Mouse (Mus musculus): ENCODE results near the gene Rabgap1l. TPM values are rescaled to one million over a fixed set of nuclear protein-coding genes. Genes with fewer than 3 reads are reported as not detected.
A peak's percentile ranks its signal among the peaks of the same experiment; 100 is the strongest.

Gene Rabgap1l
- polyA plus RNA-seq, 1 experiment from 2014 or later: 21.3 TPM

DNA sequence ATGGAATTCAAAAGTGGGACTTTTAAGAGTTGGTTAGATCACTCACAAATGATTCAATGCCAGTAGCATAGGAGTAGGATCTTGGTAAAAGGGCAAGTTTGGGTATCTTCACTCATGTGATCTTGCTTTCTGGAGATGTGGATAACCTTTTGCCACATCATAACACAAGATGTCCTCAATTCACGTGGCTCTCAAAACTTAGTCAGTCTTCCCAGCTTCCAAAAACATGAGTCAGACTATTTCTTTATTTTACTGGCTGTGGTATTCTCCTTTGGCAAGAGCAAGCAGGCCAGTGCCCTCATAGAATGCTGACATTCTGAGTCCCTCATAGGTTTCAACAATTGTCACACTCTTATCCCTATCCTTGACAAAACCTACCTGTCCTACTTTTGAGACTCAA is 242.4 kb downstream of the Rabgap1l start:
- Histone ChIP-seq H3K27ac (no peak overlapping the region), H3K36me3 (ENCODE audit: poor library complexity, severe bottlenecking) (no peaks in the 10 kb centered on the region), H3K9ac (no peak overlapping the region), H3K27me3 (no peaks in the 10 kb centered on the region), H3K4me1 (peaks cover 12% of the 10 kb centered on the region), H3K9me3 (replicated peaks) (no peaks in the 10 kb centered on the region), H3K4me3 (no peak overlapping the region), H3K4me2 (no peak overlapping the region)
- 96% methylated on average over 1 of the region's 1 CpGs for WGBS
- no peak for ATAC-seq

- H3K4me3 ChIP-seq: no peak overlapping the region
- 0 out of 2 replicates have a peak overlapping the region, but pooled peaks have one; percentile 5 for H3K4me2 ChIP-seq
- ATAC-seq: peak; percentile 58; the same call in 1 of the 2 replicates
- 18% methylated on average over 4 of the region's 4 CpGs for WGBS
- H3K27me3 ChIP-seq: no peaks in the 10 kb centered on the region
- H3K4me1 ChIP-seq: peaks cover 12% of the 10 kb centered on the region
- H3K36me3 ChIP-seq (ENCODE audit: poor library complexity, severe bottlenecking): no peaks in the 10 kb centered on the region
- H3K9ac ChIP-seq: no peak overlapping the region
- H3K9me3 ChIP-seq (replicated peaks): no peaks in the 10 kb centered on the region
- peak overlapping the region; percentile 40; the same call in 1 of the 2 replicates for H3K27ac ChIP-seq
These were observed 244.8 kb downstream of the Rabgap1l start for GRCm38 (mm10) chr1:160547934-160548876.

DNA sequence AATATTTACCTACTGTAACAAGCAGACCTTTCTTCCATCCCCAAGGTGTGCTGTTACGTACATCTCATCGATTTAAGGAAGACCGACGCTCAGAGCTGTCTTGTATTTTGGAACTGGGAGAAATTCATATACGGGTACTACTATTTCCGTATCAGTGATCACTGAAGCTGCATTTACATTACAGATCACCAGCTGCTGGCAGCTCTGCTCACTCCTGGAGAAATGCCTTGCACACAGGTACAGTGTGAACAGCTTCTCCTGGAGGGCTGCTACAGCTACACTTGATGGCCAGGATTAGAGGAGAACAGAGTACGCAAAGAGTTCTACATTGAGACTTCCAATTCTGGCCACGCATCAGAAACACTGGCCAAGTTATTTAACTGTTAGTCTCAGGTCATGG is 257.4 kb downstream of the Rabgap1l start:
- Histone ChIP-seq H3K9ac (no peak overlapping the region), H3K4me2 (peak overlapping the region; percentile 7; the same call in 1 of the 2 replicates), H3K9me3 (replicated peaks) (no peaks in the 10 kb centered on the region), H3K36me3 (ENCODE audit: poor library complexity, severe bottlenecking) (no peaks in the 10 kb centered on the region), H3K4me1 (peaks cover 27% of the 10 kb centered on the region), H3K4me3 (no peak overlapping the region), H3K27me3 (no peaks in the 10 kb centered on the region), H3K27ac (peak overlapping the region; percentile 92)
- no peak for ATAC-seq
- 65% methylated on average over 8 of the region's 8 CpGs for WGBS

DNA sequence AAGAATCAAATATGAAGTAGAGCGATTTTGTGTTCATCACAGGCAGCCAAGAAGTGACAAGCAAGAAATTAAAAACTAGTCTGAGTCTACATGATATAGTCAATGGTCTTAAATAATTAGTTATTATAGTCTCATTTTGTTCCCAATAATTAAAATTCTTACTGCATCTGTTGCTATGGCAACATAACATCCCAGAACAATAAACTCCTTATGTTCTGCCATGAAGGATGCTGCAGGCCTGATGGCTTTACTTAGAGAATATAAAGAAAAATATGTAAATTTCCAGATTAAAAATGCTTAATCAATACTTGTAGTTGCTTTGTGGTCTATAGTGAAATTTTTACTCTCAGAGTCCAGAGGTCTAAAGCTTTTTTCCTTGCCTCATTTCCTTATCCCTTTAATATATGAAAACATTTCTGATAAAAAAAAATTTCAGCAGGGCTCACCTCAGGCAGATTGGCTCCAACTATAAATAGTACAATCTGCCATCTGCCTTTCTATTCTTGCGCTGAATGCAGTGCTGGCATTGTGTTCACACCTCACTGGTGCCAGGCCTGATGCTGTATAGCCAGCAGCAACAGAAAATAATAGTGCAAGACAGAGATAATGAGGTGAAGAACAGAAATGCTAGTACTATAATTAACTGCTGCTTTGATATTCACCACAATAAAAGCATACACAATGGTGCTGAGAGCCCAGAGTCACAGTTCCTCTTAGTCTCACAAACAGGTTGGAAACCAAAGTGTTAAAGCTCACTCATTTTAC is 258.3 kb downstream of the Rabgap1l start:
- WGBS: 30% methylated on average over 2 of the region's 2 CpGs
- peaks cover 27% of the 10 kb centered on the region for H3K4me1 ChIP-seq

GRCm38 (mm10) chr1:160533209-160533820 is 259.7 kb downstream of the Rabgap1l start:
- Histone ChIP-seq H3K4me1 (peaks cover 27% of the 10 kb centered on the region), H3K27ac (peak overlapping the region; percentile 83), H3K4me3 (no peak overlapping the region), H3K4me2 (no peak overlapping the region), H3K9ac (no peak overlapping the region), H3K9me3 (replicated peaks) (no peaks in the 10 kb centered on the region), H3K36me3 (ENCODE audit: poor library complexity, severe bottlenecking) (no peaks in the 10 kb centered on the region), H3K27me3 (no peaks in the 10 kb centered on the region)
- 27% methylated on average over 6 of the region's 6 CpGs for WGBS
- ATAC-seq: peak; percentile 64

More for the DNA sequence above, 258.3 kb downstream of the Rabgap1l start:
- H3K27me3 ChIP-seq: no peaks in the 10 kb centered on the region
- no peak overlapping the region for H3K4me3 ChIP-seq
- peak; percentile 94 for ATAC-seq
- no peaks in the 10 kb centered on the region for H3K36me3 ChIP-seq (ENCODE audit: poor library complexity, severe bottlenecking)
- H3K9me3 ChIP-seq (replicated peaks): no peaks in the 10 kb centered on the region
- no peak overlapping the region for H3K4me2 ChIP-seq
- H3K27ac ChIP-seq: peak overlapping the region; percentile 60
- H3K9ac ChIP-seq: no peak overlapping the region

GRCm38 (mm10) chr1:160531402-160531801 is 261.6 kb downstream of the Rabgap1l start:
- ATAC-seq: peak; percentile 76
- H3K4me2 ChIP-seq: no peak overlapping the region
- no peak overlapping the region for H3K4me3 ChIP-seq
- H3K27ac ChIP-seq: peak overlapping the region; percentile 61
- WGBS: 13% methylated on average over 5 of the region's 5 CpGs
- no peaks in the 10 kb centered on the region for H3K36me3 ChIP-seq (ENCODE audit: poor library complexity, severe bottlenecking)
- no peak overlapping the region for H3K9ac ChIP-seq
- H3K9me3 ChIP-seq (replicated peaks): no peaks in the 10 kb centered on the region
- peaks cover 27% of the 10 kb centered on the region for H3K4me1 ChIP-seq
- no peaks in the 10 kb centered on the region for H3K27me3 ChIP-seq

DNA sequence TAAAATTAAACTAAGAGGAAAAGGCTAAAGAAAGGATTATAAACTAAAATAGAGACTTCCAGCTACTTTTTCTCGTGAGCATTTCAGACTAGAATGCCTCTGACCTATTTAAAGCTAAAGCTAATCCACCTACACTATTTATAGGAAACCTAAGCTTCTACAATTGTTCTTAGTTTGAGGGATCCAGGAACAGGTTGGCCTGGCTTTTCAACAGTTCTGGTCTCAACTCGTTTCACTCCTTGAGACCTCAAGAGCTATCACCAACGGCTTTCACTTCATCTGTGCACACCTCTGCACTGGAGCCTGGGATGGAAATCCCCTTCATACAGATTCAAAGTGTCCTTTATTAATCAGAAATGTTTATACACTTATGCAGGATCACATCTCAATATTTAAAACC is 271.1 kb downstream of the Rabgap1l start:
- H3K4me3 ChIP-seq: no peak overlapping the region
- no peak for ATAC-seq
- H3K27ac ChIP-seq: no peak overlapping the region
- H3K4me2 ChIP-seq: no peak overlapping the region
- H3K27me3 ChIP-seq: no peaks in the 10 kb centered on the region
- no peaks in the 10 kb centered on the region for H3K9me3 ChIP-seq (replicated peaks)
- H3K9ac ChIP-seq: no peak overlapping the region
- H3K4me1 ChIP-seq: no peaks in the 10 kb centered on the region
- no peaks in the 10 kb centered on the region for H3K36me3 ChIP-seq (ENCODE audit: poor library complexity, severe bottlenecking)
- 48% methylated on average over 3 of the region's 3 CpGs for WGBS

- H3K27me3 ChIP-seq: no peaks in the 10 kb centered on the region
- ATAC-seq: no peak
- H3K27ac ChIP-seq: no peak overlapping the region
- no peaks in the 10 kb centered on the region for H3K36me3 ChIP-seq (ENCODE audit: poor library complexity, severe bottlenecking)
- H3K9me3 ChIP-seq (replicated peaks): no peaks in the 10 kb centered on the region
- no peak overlapping the region for H3K4me3 ChIP-seq
- no peaks in the 10 kb centered on the region for H3K4me1 ChIP-seq
- no peak overlapping the region for H3K4me2 ChIP-seq
- H3K9ac ChIP-seq: no peak overlapping the region
- 40% methylated on average over 3 of the region's 3 CpGs for WGBS
These were observed 272.3 kb downstream of the Rabgap1l start for GRCm38 (mm10) chr1:160520665-160521064.

DNA sequence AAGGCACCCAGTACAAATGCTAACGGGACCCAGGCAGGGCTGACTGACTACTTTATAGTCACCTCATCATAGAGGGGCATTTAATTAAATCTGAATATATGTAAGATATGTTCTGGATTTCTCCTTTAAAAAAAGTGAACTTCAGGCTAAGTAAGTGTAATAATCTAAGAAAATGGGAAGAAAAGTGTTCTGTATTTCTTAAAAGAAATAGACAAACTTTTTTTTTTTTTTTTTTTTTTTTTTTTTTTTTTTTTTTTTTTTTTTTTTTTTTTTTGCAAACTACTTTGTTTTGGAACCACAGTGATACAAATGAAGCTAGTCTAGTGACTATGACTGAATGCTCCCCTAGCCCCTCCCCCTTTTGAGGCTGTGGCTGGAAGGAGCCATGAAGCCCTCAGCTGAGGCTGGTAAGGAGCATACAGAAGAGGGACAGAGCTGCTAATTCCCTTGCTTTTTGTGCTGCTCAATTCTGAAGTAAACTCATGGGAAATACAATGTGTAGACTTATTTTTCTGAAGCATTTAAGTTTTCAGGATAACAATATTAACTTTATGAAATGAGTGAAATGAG is 273.0 kb downstream of the Rabgap1l start:
- Histone ChIP-seq H3K4me2 (no peak overlapping the region), H3K4me3 (no peak overlapping the region), H3K27me3 (no peaks in the 10 kb centered on the region), H3K36me3 (ENCODE audit: poor library complexity, severe bottlenecking) (no peaks in the 10 kb centered on the region), H3K9ac (no peak overlapping the region), H3K27ac (no peak overlapping the region), H3K9me3 (replicated peaks) (no peaks in the 10 kb centered on the region), H3K4me1 (no peaks in the 10 kb centered on the region)
- ATAC-seq: no peak
- WGBS: 79% methylated on average over 1 of the region's 1 CpGs

DNA sequence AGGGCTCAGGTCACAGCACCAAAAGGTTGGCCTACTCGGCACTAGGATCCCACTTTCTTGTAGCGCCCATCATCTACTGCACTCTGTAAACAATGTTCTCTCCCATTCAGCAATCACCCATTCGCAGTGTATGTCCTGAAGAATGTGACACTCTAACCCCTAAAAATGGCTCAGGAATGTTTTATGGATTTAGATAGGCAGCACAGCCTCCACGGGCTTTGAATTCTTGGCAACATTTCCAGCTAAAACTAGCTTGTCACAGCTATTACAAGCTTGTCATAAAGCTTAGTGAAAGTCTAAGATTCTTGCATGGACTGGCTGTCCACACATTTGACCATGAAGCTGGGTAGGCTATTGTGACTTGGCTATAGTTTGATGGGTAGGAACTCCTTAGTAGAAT is 274.5 kb downstream of the Rabgap1l start:
- WGBS: 83% methylated on average over 4 of the region's 4 CpGs
- H3K27me3 ChIP-seq: no peaks in the 10 kb centered on the region
- H3K27ac ChIP-seq: no peak overlapping the region
- H3K9ac ChIP-seq: no peak overlapping the region
- H3K4me2 ChIP-seq: no peak overlapping the region
- H3K4me3 ChIP-seq: no peak overlapping the region
- H3K4me1 ChIP-seq: no peaks in the 10 kb centered on the region
- H3K36me3 ChIP-seq (ENCODE audit: poor library complexity, severe bottlenecking): no peaks in the 10 kb centered on the region
- H3K9me3 ChIP-seq (replicated peaks): no peaks in the 10 kb centered on the region
- ATAC-seq: no peak

DNA sequence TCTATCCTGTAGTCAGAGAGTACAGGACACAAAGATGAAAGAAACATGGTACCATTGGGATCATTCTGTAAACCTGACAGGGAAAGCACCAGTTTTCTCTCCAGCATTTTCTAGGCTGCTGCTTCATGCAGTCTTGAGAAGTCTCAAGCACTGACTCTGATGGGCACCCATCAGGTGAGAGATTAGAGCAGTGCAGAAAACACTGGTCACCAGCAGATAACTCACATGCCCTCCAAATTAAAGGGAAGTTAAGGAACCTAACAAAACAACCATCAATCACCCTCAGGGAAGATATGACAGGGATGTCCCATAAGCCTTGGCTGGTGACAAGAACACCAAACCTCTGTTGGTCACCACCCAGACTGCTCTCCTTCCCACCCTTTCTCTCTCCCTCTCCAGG is 285.2 kb downstream of the Rabgap1l start:
- no peaks in the 10 kb centered on the region for H3K4me1 ChIP-seq
- H3K9me3 ChIP-seq (replicated peaks): no peaks in the 10 kb centered on the region
- H3K36me3 ChIP-seq (ENCODE audit: poor library complexity, severe bottlenecking): no peaks in the 10 kb centered on the region
- H3K27me3 ChIP-seq: no peaks in the 10 kb centered on the region
- no peak for ATAC-seq
- no peak overlapping the region for H3K9ac ChIP-seq
- no peak overlapping the region for H3K4me3 ChIP-seq
- H3K4me2 ChIP-seq: no peak overlapping the region
- H3K27ac ChIP-seq: no peak overlapping the region
